Mouse (Mus musculus): Measurements from ENCODE around the gene Dab1. TPM values are rescaled to one million over a fixed set of nuclear protein-coding genes. Genes with fewer than 3 reads are reported as not detected.

The Dab1 gene
- polyA plus RNA-seq, 1 experiment from 2014 or later = 55.4 TPM

DNA sequence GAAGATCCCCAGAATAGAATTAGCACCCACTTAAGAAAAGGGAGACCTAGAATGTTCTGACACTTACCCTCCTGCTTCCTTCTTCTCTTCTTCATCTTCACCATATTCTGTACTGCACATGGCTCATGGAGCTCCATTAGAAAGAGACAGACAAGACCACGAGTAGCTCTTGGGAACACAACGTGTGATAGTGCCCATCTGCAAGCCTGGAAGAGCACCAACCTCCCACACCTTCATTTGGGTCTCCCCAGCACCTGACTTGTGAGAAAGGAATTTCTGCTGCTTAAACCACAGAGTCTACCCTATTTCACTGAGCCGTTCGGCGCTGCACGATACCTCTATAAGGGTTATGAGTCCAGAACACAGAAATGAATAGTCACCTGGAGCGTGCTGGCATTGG lies 977.8 kb downstream of the Dab1 start:
- H3K4me1 ChIP-seq (replicated peaks; ENCODE audit: control insufficient read depth, insufficient read depth, low read length) = no peaks in the 10 kb centered on the region
- H3K27me3 ChIP-seq (ENCODE audit: control insufficient read depth, insufficient read depth, low read length) = no peaks in the 10 kb centered on the region
- DNase-seq (ENCODE audit: low spot score) (no peak), ATAC-seq (ENCODE audit: low FRiP score) (no peak)
- H3K4me2 ChIP-seq (replicated peaks; ENCODE audit: low read depth, low read length) = no peak overlapping the region
- H3K9ac ChIP-seq (ENCODE audit: low read depth, low read length) = no peak overlapping the region
- no peak overlapping the region for H3K27ac ChIP-seq (ENCODE audit: low read depth, low read length)
- H3K36me3 ChIP-seq (ENCODE audit: control insufficient read depth, insufficient read depth, low read length) = no peaks in the 10 kb centered on the region
- 94% methylated on average over 7 of the region's 7 CpGs for WGBS
- H3K4me3 ChIP-seq (ENCODE audit: low read depth, low read length) = no peak overlapping the region
- no peaks in the 10 kb centered on the region for H3K9me3 ChIP-seq (ENCODE audit: control insufficient read depth, low read length)

DNA sequence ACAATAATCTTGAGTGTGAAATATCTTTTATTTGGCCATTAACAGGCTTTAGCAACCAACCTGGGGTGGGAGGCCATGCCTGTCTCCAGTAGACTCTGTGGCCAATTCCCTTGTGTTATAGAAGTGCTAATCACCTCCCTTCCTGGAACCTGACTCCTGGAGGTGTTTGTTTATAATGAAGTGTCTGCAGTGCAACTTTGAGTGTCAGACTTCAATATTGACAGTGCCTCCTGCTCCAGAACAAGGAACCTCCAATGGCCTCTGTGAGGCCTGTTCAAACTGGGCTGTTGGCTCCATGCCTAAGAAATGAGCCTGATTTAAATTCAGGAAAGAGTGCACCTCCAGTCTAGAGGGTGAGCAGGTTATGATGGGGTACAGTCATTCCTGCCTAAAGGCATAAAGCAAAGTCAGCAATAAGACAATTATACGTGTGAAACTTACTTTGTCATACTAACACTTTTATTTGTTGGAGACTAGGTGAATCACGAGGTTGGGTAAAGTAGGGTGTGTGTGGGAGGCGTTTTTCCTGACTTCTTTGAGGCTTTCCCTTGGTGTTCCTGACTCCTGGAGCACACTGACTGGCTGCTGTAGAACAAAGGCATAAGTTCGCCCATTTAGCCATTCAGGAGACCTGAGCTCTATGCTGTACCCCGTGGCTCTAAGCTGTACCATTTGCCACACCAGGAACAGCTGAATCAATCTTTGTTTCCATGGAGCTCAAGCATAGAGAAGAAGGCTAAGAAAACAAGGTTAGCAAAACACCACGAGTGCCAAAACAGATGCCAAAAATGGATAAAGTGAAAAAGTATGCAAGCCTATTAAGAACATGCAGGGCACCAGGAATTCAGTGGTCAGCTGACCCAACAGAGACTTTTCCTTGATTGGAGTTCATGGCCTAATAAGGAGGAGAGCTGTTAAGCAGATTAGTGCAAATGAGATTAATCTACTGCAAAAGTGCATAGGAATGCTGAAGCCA lies 978.6 kb downstream of the Dab1 start:
- no peak overlapping the region for H3K4me3 ChIP-seq (ENCODE audit: low read depth, low read length)
- ATAC-seq (ENCODE audit: low FRiP score) (no peak), DNase-seq (ENCODE audit: low spot score) (no peak)
- no peak overlapping the region for H3K27ac ChIP-seq (ENCODE audit: low read depth, low read length)
- no peaks in the 10 kb centered on the region for H3K9me3 ChIP-seq (ENCODE audit: control insufficient read depth, low read length)
- no peak overlapping the region for H3K4me2 ChIP-seq (replicated peaks; ENCODE audit: low read depth, low read length)
- H3K36me3 ChIP-seq (ENCODE audit: control insufficient read depth, insufficient read depth, low read length) = no peaks in the 10 kb centered on the region
- no peaks in the 10 kb centered on the region for H3K4me1 ChIP-seq (replicated peaks; ENCODE audit: control insufficient read depth, insufficient read depth, low read length)
- no peak overlapping the region for H3K9ac ChIP-seq (ENCODE audit: low read depth, low read length)
- no peaks in the 10 kb centered on the region for H3K27me3 ChIP-seq (ENCODE audit: control insufficient read depth, insufficient read depth, low read length)
- 77% methylated on average over 6 of the region's 6 CpGs for WGBS

DNA sequence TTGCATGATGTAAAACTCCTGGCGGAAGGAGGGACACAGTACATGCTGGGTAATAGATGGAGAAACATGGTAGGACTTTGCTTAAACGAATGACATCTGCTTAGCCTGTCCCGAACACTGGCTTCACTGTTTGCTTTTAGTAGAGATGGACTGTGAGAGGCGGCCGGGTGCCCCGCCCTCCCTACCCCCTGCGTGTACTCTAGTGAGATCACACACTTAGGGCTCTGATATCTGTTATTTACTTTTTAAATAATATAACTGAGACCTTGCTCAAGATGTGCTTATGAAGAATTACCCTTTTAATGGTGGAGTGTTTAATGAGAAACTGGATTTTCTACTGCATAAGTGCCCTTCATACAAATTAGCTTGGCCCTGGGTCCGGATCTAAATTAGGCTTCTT lies 983.6 kb downstream of the Dab1 start:
- WGBS = 82% methylated on average over 8 of the region's 8 CpGs
- Histone ChIP-seq H3K4me1 (replicated peaks; ENCODE audit: control insufficient read depth, insufficient read depth, low read length) (no peaks in the 10 kb centered on the region; the same call in 1 of the 2 replicates), H3K4me2 (replicated peaks; ENCODE audit: low read depth, low read length) (no peak overlapping the region), H3K27me3 (ENCODE audit: control insufficient read depth, insufficient read depth, low read length) (no peaks in the 10 kb centered on the region), H3K36me3 (ENCODE audit: control insufficient read depth, insufficient read depth, low read length) (no peaks in the 10 kb centered on the region), H3K9ac (ENCODE audit: low read depth, low read length) (no peak overlapping the region), H3K27ac (ENCODE audit: low read depth, low read length) (no peak overlapping the region), H3K4me3 (ENCODE audit: low read depth, low read length) (no peak overlapping the region), H3K9me3 (ENCODE audit: control insufficient read depth, low read length) (no peaks in the 10 kb centered on the region)
- no peak for ATAC-seq (ENCODE audit: low FRiP score)
- DNase-seq (ENCODE audit: low spot score) = no peak

DNA sequence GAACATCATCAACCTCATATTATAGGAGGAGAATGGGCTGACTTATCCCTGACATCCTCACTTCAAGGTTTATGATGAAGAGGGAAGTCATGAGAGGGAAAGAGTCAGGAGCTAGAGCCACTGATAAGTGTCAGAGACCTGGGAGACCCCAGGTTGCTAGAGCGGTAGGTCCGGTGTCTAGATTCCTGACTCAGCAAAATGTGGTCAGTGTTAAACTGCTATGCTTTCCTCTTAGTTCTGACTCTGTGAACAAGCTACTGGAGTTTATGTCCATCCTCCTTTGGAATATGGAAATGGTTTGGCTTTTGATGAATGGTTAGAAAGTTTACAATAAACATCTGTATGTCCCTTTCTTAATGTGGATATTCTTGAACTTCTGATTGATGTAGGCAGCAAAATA lies 985.1 kb downstream of the Dab1 start:
- Histone ChIP-seq H3K36me3 (ENCODE audit: control insufficient read depth, insufficient read depth, low read length) (no peaks in the 10 kb centered on the region), H3K9ac (ENCODE audit: low read depth, low read length) (no peak overlapping the region), H3K9me3 (ENCODE audit: control insufficient read depth, low read length) (no peaks in the 10 kb centered on the region), H3K27ac (ENCODE audit: low read depth, low read length) (no peak overlapping the region), H3K4me1 (replicated peaks; ENCODE audit: control insufficient read depth, insufficient read depth, low read length) (no peaks in the 10 kb centered on the region; the same call in 1 of the 2 replicates), H3K4me3 (ENCODE audit: low read depth, low read length) (no peak overlapping the region), H3K27me3 (ENCODE audit: control insufficient read depth, insufficient read depth, low read length) (no peaks in the 10 kb centered on the region), H3K4me2 (replicated peaks; ENCODE audit: low read depth, low read length) (no peak overlapping the region)
- 91% methylated on average over 2 of the region's 2 CpGs for WGBS
- ATAC-seq (ENCODE audit: low FRiP score) = no peak
- DNase-seq (ENCODE audit: low spot score) = no peak

DNA sequence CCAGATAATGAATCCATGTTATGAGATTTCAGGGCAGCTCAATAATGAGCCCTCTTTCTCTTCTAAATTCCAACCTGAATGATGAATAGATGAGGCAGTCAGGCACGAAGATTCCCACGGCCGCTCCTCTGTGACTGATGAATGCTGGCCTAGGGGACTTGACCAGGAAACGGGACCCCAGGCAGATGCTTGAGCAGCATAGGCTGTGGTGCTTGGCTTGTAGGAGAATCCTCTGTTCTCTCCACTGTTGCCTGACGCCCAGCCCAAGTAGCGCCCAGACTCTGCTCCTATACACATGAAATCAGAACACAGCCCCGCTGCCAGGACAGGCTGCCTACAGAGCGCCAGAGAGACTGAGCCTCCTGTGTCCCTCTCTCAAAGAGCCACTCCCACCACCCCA lies 987.7 kb downstream of the Dab1 start:
- Histone ChIP-seq H3K27ac (ENCODE audit: low read depth, low read length) (0 out of 2 replicates have a peak overlapping the region, but pooled peaks have one; percentile 0), H3K4me2 (replicated peaks; ENCODE audit: low read depth, low read length) (no peak overlapping the region), H3K4me3 (ENCODE audit: low read depth, low read length) (no peak overlapping the region), H3K36me3 (ENCODE audit: control insufficient read depth, insufficient read depth, low read length) (no peaks in the 10 kb centered on the region), H3K27me3 (ENCODE audit: control insufficient read depth, insufficient read depth, low read length) (no peaks in the 10 kb centered on the region), H3K4me1 (replicated peaks; ENCODE audit: control insufficient read depth, insufficient read depth, low read length) (no peaks in the 10 kb centered on the region; the same call in 1 of the 2 replicates), H3K9me3 (ENCODE audit: control insufficient read depth, low read length) (no peaks in the 10 kb centered on the region), H3K9ac (ENCODE audit: low read depth, low read length) (no peak overlapping the region)
- DNase-seq (ENCODE audit: low spot score) = peak; percentile 37
- 38% methylated on average over 8 of the region's 8 CpGs for WGBS
- ATAC-seq (ENCODE audit: low FRiP score) = peak; percentile 68

DNA sequence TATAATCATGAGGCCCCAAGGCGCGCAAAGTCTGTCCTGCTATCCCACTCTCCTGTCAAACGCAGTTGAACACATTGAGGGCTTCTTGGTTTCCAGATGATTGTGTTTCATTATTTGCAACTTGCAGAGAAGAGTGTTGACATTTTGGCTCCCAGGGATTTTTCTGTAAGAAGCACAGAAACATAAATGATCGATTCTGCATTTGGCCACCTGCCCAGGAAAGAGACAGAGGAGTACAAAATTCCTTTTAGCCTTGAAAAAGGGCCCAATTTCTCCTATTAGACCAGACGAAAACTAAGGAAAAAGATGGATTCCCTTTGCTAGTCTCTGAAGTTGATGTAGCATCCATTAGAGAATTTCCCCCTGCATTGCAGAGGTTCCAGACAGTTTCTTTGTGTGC lies 988.5 kb downstream of the Dab1 start:
- Histone ChIP-seq H3K27me3 (ENCODE audit: control insufficient read depth, insufficient read depth, low read length) (no peaks in the 10 kb centered on the region), H3K9me3 (ENCODE audit: control insufficient read depth, low read length) (no peaks in the 10 kb centered on the region), H3K27ac (ENCODE audit: low read depth, low read length) (0 out of 2 replicates have a peak overlapping the region, but pooled peaks have one; percentile 0), H3K36me3 (ENCODE audit: control insufficient read depth, insufficient read depth, low read length) (no peaks in the 10 kb centered on the region), H3K4me1 (replicated peaks; ENCODE audit: control insufficient read depth, insufficient read depth, low read length) (no peaks in the 10 kb centered on the region; the same call in 1 of the 2 replicates), H3K9ac (ENCODE audit: low read depth, low read length) (no peak overlapping the region), H3K4me3 (ENCODE audit: low read depth, low read length) (no peak overlapping the region), H3K4me2 (replicated peaks; ENCODE audit: low read depth, low read length) (no peak overlapping the region)
- WGBS = 71% methylated on average over 5 of the region's 5 CpGs
- no peak for ATAC-seq (ENCODE audit: low FRiP score)
- no peak for DNase-seq (ENCODE audit: low spot score)

DNA sequence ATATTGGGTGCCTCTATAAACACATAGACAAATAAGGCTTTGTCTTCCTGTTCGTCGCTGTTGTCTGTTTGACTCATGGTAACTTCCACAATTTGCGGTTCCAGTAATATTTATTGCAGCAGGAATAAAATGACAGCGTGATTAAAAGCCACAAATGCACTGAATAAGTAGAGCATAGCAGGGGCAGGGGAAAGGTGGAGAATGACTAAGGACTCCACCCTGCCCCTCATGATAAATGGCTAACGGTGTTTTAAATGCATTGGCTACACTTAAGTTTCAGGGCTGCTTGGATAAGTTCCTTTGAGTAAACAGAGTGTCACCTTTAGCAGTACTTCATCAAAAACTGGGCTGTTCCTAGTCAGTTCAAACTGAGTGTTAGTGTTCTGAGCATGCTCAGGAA lies 1000.3 kb downstream of the Dab1 start:
- Histone ChIP-seq H3K4me1 (replicated peaks; ENCODE audit: control insufficient read depth, insufficient read depth, low read length) (no peaks in the 10 kb centered on the region), H3K27ac (ENCODE audit: low read depth, low read length) (no peak overlapping the region), H3K9ac (ENCODE audit: low read depth, low read length) (no peak overlapping the region), H3K4me3 (ENCODE audit: low read depth, low read length) (no peak overlapping the region), H3K4me2 (replicated peaks; ENCODE audit: low read depth, low read length) (no peak overlapping the region), H3K27me3 (ENCODE audit: control insufficient read depth, insufficient read depth, low read length) (no peaks in the 10 kb centered on the region), H3K9me3 (ENCODE audit: control insufficient read depth, low read length) (no peaks in the 10 kb centered on the region), H3K36me3 (ENCODE audit: control insufficient read depth, insufficient read depth, low read length) (no peaks in the 10 kb centered on the region)
- 90% methylated on average over 5 of the region's 5 CpGs for WGBS
- ATAC-seq (ENCODE audit: low FRiP score) (no peak), DNase-seq (ENCODE audit: low spot score) (no peak)

DNA sequence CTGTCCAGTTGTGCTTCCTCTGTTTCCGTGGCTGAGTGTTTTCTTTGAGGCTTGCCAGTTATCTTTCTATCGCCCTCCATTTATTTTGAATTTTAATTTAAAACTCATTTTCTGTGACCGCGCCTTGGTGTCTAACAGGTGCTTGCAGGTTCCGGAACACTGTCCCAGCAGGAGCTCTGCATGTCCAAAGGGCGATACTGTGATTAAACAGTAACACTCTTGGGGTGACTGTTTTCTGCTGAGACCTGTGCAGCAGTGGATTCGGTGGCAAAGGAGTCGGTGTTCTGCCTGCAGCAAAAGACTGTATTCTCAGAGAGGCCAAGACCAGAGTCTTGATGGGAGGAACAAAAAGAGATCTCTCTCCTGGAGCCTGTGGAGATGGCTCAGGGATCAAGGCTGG lies 1006.2 kb downstream of the Dab1 start:
- Histone ChIP-seq H3K4me1 (replicated peaks; ENCODE audit: control insufficient read depth, insufficient read depth, low read length) (no peaks in the 10 kb centered on the region), H3K27me3 (ENCODE audit: control insufficient read depth, insufficient read depth, low read length) (no peaks in the 10 kb centered on the region), H3K36me3 (ENCODE audit: control insufficient read depth, insufficient read depth, low read length) (no peaks in the 10 kb centered on the region), H3K9me3 (ENCODE audit: control insufficient read depth, low read length) (no peaks in the 10 kb centered on the region), H3K27ac (ENCODE audit: low read depth, low read length) (no peak overlapping the region), H3K4me3 (ENCODE audit: low read depth, low read length) (no peak overlapping the region), H3K9ac (ENCODE audit: low read depth, low read length) (no peak overlapping the region), H3K4me2 (replicated peaks; ENCODE audit: low read depth, low read length) (no peak overlapping the region)
- ATAC-seq (ENCODE audit: low FRiP score) (no peak), DNase-seq (ENCODE audit: low spot score) (no peak)
- 89% methylated on average over 8 of the region's 8 CpGs for WGBS

DNA sequence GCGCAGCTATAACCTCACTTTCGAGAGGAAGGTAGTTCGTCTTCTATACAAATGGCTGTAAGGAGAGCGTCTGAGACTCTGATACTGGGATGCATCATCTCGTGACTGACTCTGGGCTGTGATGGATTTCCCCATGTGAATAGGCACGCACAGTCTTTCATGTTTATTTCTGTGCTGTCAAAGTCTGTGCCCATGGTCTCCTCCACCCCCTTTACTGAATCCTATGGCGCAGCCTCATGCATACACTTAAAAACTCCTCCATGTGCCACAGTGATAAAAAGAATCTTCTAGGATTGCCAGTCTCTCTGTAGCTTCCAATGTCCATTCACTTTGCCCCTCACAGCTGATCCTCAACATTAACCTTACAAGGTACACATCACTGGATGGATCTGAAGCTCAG lies 1009.5 kb downstream of the Dab1 start:
- Histone ChIP-seq H3K4me1 (replicated peaks; ENCODE audit: control insufficient read depth, insufficient read depth, low read length) (no peaks in the 10 kb centered on the region), H3K4me2 (replicated peaks; ENCODE audit: low read depth, low read length) (no peak overlapping the region), H3K9me3 (ENCODE audit: control insufficient read depth, low read length) (no peaks in the 10 kb centered on the region), H3K36me3 (ENCODE audit: control insufficient read depth, insufficient read depth, low read length) (no peaks in the 10 kb centered on the region), H3K4me3 (ENCODE audit: low read depth, low read length) (no peak overlapping the region), H3K27ac (ENCODE audit: low read depth, low read length) (no peak overlapping the region), H3K27me3 (ENCODE audit: control insufficient read depth, insufficient read depth, low read length) (no peaks in the 10 kb centered on the region), H3K9ac (ENCODE audit: low read depth, low read length) (no peak overlapping the region)
- WGBS = 89% methylated on average over 7 of the region's 7 CpGs
- DNase-seq (ENCODE audit: low spot score) = no peak
- ATAC-seq (ENCODE audit: low FRiP score) = no peak

Measured in hindbrain, embryonic 11.5 days (tissue).